Mouse (Mus musculus): Measurements from ENCODE around the gene Ugt1a9. TPM values are rescaled to one million over a fixed set of nuclear protein-coding genes. Genes with fewer than 3 reads are reported as not detected.

Ugt1a9 gene
- polyA plus RNA-seq, 1 experiment from 2014 or later: 0.14 TPM

DNA sequence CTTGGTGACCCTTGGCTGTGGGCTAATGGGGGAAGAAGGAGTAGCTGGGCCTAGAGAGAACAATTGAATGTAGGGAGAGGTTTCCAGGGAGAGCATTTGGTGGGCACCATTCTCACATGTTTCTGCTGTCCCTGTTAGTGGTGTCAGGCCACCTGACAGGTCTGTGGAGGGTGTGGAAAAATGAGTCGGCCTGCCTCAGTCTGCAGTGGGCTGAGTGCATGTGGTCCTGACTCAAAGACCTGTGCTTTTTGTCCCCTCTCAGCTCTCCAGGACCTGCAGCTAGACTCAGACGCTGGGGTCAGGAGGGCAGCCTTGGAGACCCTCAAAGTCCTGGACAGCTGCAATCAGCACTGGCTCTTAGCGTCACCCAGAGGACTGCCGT is 189.0 kb downstream of the Ugt1a9 start:
- Histone ChIP-seq H3K9me3 (replicated peaks) (peaks cover 19% of the 10 kb centered on the region), H3K9ac (no peak overlapping the region), H3K27me3 (replicated peaks) (no peaks in the 10 kb centered on the region), H3K36me3 (peaks cover 50% of the 10 kb centered on the region), H3K4me3 (no peak overlapping the region), H3K4me1 (peaks cover 39% of the 10 kb centered on the region), H3K4me2 (no peak overlapping the region), H3K27ac (0 out of 2 replicates have a peak overlapping the region, but pooled peaks have one; percentile 0)
- WGBS (ENCODE audit: insufficient replicate concordance): 69% methylated on average over 4 of the region's 4 CpGs
- ATAC-seq: peak; percentile 5; the same call in 1 of the 2 replicates

DNA sequence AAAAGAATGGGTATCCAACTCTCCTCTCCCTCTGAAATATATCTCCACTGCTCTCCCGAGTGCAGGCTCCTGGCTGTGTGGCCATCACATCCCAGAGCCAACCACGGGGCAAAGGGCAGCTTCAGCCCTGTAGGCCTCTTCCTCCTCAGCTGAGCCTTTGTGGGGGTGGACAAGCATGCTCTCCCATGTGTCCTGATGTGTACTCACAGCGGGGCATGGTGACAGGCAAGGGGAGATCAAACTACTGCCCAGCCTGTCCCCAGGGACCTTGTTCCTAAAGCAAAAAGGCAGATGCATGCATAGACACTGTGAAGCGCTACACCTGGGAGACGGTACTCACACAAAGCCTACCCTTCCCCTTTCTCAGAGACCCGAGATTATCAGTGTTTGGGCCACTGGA is 189.5 kb downstream of the Ugt1a9 start:
- Histone ChIP-seq H3K9me3 (replicated peaks) (peaks cover 15% of the 10 kb centered on the region), H3K27ac (no peak overlapping the region), H3K4me2 (no peak overlapping the region), H3K9ac (no peak overlapping the region), H3K36me3 (peaks cover 55% of the 10 kb centered on the region), H3K27me3 (replicated peaks) (no peaks in the 10 kb centered on the region), H3K4me3 (no peak overlapping the region), H3K4me1 (peaks cover 39% of the 10 kb centered on the region)
- WGBS (ENCODE audit: insufficient replicate concordance): 65% methylated on average over 6 of the region's 6 CpGs
- ATAC-seq: peak; percentile 46

DNA sequence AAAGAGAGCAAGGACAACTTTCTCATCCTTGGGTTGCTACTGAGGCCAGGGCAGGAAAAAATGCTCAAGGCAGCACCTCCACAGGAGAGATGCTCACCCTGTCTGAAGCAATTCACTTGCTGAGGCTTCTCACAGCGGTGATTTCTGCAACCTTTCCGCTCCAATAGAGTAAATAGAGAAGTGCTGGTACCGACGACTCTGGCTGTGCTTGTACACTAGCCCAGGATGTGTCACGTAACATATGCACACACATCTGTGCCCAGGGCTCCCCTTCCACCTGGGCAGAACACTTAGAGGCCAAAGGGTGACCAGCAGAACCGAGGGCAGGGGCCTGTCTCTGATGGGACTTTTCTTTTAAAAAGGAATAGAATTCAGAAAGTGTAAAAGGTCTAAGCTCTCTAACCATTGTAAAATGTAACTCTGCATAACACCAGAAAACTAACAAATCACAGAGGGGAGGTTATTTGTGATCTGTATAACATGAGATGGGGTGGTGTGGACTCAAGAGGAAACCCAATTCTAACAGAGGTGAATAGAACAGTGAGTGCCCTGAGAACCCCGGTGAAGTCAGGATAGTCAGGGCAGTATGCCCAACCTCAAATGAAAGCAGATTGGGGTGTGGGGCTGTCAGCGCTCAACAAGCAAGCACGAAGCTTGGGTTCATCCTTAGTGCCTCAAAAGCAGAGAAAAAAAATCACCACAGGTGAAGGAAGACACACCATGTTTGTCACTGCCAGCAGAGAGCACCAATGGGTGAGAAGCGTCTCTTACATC is 190.2 kb downstream of the Ugt1a9 start:
- Histone ChIP-seq H3K36me3 (peaks cover 62% of the 10 kb centered on the region), H3K27ac (no peak overlapping the region), H3K4me2 (no peak overlapping the region), H3K4me3 (no peak overlapping the region), H3K4me1 (peaks cover 39% of the 10 kb centered on the region), H3K9me3 (replicated peaks) (peaks cover 8% of the 10 kb centered on the region; the same call in 1 of the 2 replicates), H3K27me3 (replicated peaks) (no peaks in the 10 kb centered on the region), H3K9ac (no peak overlapping the region)
- 74% methylated on average over 10 of the region's 10 CpGs for WGBS (ENCODE audit: insufficient replicate concordance)
- no peak for ATAC-seq

DNA sequence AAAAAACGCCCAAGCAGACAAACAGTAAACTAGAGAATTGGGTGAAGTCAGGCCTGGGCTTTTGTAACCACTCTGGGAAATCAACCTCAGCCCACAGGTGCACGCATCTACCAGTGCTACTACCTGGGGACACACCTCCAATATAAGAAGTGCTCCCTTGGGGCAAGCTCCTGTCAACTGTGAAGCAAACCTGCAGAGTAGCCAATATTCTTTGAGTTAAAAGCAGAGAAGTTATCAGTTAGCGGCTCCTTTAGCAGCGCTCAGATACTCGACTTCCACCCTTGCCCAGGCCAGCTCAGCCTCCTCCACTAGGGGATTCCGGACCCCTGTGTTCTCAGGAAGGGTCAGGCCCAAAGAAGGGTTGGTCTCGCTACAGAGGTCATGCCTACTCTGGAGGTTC is 191.1 kb downstream of the Ugt1a9 start:
- no peaks in the 10 kb centered on the region for H3K27me3 ChIP-seq (replicated peaks)
- 0 out of 2 replicates have a peak overlapping the region, but pooled peaks have one; percentile 0 for H3K27ac ChIP-seq
- WGBS (ENCODE audit: insufficient replicate concordance): 72% methylated on average over 7 of the region's 7 CpGs
- H3K4me3 ChIP-seq: no peak overlapping the region
- no peak overlapping the region for H3K9ac ChIP-seq
- peaks cover 39% of the 10 kb centered on the region for H3K4me1 ChIP-seq
- peak; percentile 1 for ATAC-seq
- peaks cover 71% of the 10 kb centered on the region for H3K36me3 ChIP-seq
- no peaks in the 10 kb centered on the region; the same call in 1 of the 2 replicates for H3K9me3 ChIP-seq (replicated peaks)
- no peak overlapping the region for H3K4me2 ChIP-seq

DNA sequence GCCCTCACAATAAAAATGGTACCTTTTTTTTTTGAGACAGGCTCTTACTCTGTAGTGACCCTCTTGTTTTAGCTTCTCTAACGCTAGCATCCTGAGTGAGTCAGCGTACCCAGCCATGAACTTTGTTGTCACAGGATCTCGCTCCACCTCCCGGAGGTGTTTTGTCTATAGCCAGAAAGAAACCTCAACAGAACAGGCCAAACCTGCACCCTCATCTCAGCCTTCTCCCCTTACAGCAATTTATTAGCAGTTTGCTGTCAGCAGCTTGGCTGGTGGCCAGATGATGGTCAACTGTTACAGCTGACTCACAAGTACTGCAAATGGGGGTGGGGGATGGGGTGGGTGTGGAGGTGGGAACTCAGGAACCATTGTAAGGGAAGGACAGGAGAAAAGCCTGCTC is 191.7 kb downstream of the Ugt1a9 start:
- H3K9ac ChIP-seq: no peak overlapping the region
- peaks cover 39% of the 10 kb centered on the region for H3K4me1 ChIP-seq
- H3K27me3 ChIP-seq (replicated peaks): no peaks in the 10 kb centered on the region
- H3K4me2 ChIP-seq: no peak overlapping the region
- ATAC-seq: no peak
- H3K9me3 ChIP-seq (replicated peaks): no peaks in the 10 kb centered on the region
- H3K4me3 ChIP-seq: no peak overlapping the region
- 83% methylated on average over 4 of the region's 4 CpGs for WGBS (ENCODE audit: insufficient replicate concordance)
- no peak overlapping the region for H3K27ac ChIP-seq
- H3K36me3 ChIP-seq: peaks cover 76% of the 10 kb centered on the region

DNA sequence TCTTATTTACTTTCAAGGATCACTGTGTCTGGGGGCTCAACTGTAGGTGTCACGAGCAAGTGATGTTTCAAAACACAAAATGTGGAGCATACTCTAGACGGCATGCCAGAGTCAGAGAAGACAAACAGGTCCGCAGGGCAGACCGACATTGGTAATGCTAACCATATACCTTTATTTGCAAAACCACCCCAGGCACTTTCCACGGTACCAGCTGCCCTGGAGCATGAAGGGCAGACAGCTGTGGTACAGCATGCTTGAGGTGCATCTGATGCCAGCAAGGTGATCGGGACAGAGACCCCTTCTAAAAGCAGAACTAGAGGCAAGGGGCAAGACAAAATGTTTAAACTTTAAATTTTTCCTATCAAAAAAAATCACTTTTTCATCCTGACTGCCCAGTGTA is 192.4 kb downstream of the Ugt1a9 start:
- Histone ChIP-seq H3K4me1 (peaks cover 39% of the 10 kb centered on the region), H3K4me3 (no peak overlapping the region), H3K36me3 (peaks cover 83% of the 10 kb centered on the region), H3K9me3 (replicated peaks) (no peaks in the 10 kb centered on the region), H3K4me2 (no peak overlapping the region), H3K27me3 (replicated peaks) (no peaks in the 10 kb centered on the region), H3K27ac (no peak overlapping the region), H3K9ac (no peak overlapping the region)
- no peak for ATAC-seq
- WGBS (ENCODE audit: insufficient replicate concordance): 67% methylated on average over 6 of the region's 6 CpGs

DNA sequence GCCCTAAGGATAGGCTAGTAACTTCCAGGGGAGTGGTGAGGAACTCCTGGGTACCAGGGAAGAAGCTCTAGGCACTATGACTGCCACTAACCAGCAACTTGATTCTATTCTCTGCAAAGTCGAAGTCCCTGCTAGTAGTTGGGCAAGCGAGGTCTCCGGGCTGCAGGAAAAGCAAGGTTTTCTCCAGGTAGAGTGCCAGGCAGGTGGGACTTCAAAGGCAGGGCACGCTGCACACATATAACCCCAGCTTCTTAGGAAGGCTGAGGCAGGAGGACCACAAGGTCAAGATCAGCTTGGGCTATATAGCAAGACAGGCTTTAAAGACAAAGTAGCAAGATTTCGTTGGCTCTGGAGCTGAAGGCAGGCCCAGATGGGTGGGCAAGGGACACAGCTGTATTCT is 193.2 kb downstream of the Ugt1a9 start:
- Histone ChIP-seq H3K4me1 (peaks cover 39% of the 10 kb centered on the region), H3K4me2 (no peak overlapping the region), H3K27me3 (replicated peaks) (no peaks in the 10 kb centered on the region), H3K9me3 (replicated peaks) (no peaks in the 10 kb centered on the region), H3K4me3 (no peak overlapping the region), H3K9ac (no peak overlapping the region), H3K36me3 (peaks cover 91% of the 10 kb centered on the region), H3K27ac (no peak overlapping the region)
- WGBS (ENCODE audit: insufficient replicate concordance): 84% methylated on average over 5 of the region's 5 CpGs
- no peak for ATAC-seq

DNA sequence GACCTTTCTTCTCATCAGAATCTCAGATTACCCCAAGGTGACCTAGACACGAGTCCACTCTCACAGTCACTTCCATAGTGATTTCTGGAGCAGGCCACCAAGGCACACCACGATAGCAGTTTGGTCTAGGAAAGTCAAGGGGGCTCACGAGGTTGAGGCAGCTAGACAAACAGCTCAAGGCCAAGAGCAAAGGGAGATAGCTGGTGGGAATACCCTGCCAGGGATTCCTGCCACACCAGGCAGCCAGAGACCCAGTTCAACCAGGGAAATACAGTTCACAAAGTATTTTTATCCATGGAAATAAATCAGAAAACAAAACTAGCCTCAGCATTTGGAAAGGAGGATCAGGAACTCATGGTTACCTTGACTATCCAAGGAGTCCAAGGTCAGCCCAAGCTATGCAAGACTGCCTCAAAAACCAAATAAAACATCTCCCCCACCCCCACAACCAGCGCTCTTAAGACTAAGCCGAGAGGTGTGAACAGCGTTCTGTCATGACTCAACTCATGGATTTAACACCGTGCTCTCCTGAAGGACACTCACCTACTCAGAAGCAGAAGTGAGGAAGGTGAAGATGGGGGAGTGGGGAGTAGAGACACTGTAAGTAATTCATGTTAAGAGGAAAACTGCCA is 193.8 kb downstream of the Ugt1a9 start:
- no peaks in the 10 kb centered on the region for H3K9me3 ChIP-seq (replicated peaks)
- ATAC-seq: no peak
- WGBS (ENCODE audit: insufficient replicate concordance): 84% methylated on average over 7 of the region's 7 CpGs

DNA sequence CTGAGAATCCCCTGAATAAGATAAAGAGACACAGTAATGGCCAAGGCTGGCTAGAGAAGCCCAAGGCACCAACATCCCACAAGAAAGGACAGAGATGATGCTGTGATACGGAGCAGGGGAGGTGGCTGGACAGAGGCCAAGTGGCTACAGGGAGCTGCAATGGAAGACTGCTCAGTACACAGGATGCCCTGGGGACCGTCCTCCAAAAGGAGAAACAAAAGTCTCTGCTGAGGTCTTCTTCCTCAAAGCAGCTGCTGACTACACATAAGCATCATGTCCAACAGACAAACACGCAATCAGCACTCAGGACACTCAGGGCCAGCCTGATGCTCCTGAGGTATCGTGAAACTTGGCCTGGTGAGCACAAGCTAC is 194.3 kb downstream of the Ugt1a9 start:
- no peak for ATAC-seq
- Histone ChIP-seq H3K27ac (no peak overlapping the region), H3K4me2 (no peak overlapping the region), H3K9ac (no peak overlapping the region), H3K36me3 (peaks cover 100% of the 10 kb centered on the region), H3K9me3 (replicated peaks) (no peaks in the 10 kb centered on the region), H3K4me1 (peaks cover 31% of the 10 kb centered on the region), H3K27me3 (replicated peaks) (no peaks in the 10 kb centered on the region), H3K4me3 (no peak overlapping the region)
- 74% methylated on average over 4 of the region's 4 CpGs for WGBS (ENCODE audit: insufficient replicate concordance)

More for the DNA sequence above, 193.8 kb downstream of the Ugt1a9 start:
- Histone ChIP-seq H3K9ac (no peak overlapping the region), H3K4me2 (no peak overlapping the region), H3K27ac (no peak overlapping the region), H3K4me1 (peaks cover 36% of the 10 kb centered on the region), H3K4me3 (no peak overlapping the region), H3K36me3 (peaks cover 97% of the 10 kb centered on the region), H3K27me3 (replicated peaks) (no peaks in the 10 kb centered on the region)

DNA sequence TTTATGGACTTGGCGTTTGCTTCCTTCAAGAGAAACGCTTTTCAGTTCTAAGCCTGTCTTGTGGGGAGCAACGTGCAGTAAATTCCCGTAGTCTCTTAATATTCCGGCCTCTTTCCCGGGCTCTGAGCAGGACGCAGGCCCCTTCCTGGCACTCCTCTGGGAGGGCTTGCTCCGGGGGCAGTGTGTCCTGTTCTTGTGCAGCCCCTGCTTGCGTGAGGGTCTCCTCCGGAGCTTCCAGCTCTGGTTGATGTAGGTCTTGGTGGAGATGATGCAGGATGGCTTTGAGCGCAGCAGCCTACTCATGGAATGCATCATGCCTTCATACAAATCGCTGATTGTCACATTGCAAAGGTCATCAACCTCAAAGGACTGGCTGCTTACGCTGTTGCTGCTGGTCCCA is 195.5 kb downstream of the Ugt1a9 start:
- peaks cover 96% of the 10 kb centered on the region for H3K36me3 ChIP-seq
- WGBS (ENCODE audit: insufficient replicate concordance): 82% methylated on average over 13 of the region's 13 CpGs

DNA sequence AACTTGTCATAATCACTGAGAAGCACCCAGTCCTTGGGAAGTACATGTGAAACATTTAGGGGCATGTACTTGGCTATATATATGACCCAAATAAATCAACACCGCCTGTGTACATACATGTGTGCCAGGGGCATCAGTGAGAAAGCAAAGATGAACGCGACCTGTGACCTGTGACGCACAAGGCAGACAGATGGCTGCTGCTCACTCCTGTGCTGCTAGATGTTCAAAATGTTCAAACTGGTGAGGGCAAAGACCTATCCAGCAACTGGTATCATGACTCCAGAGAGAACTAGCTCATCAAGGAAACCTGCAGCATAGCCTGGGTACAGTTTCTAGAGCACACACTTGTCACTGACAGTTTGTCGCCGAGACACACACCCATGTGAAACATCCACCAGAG is 196.9 kb downstream of the Ugt1a9 start:
- no peak overlapping the region for H3K4me2 ChIP-seq
- no peak overlapping the region for H3K27ac ChIP-seq
- no peaks in the 10 kb centered on the region for H3K27me3 ChIP-seq (replicated peaks)
- no peak overlapping the region for H3K9ac ChIP-seq
- H3K4me1 ChIP-seq: peaks cover 5% of the 10 kb centered on the region
- peaks cover 96% of the 10 kb centered on the region for H3K36me3 ChIP-seq
- no peak for ATAC-seq
- no peak overlapping the region for H3K4me3 ChIP-seq
- no peaks in the 10 kb centered on the region for H3K9me3 ChIP-seq (replicated peaks)
- 90% methylated on average over 6 of the region's 6 CpGs for WGBS (ENCODE audit: insufficient replicate concordance)

More for the DNA sequence above, 195.5 kb downstream of the Ugt1a9 start:
- H3K27me3 ChIP-seq (replicated peaks): no peaks in the 10 kb centered on the region
- peaks cover 18% of the 10 kb centered on the region for H3K4me1 ChIP-seq
- H3K9me3 ChIP-seq (replicated peaks): no peaks in the 10 kb centered on the region
- no peak overlapping the region for H3K4me3 ChIP-seq
- no peak for ATAC-seq
- H3K9ac ChIP-seq: no peak overlapping the region
- H3K4me2 ChIP-seq: no peak overlapping the region
- H3K27ac ChIP-seq: no peak overlapping the region

DNA sequence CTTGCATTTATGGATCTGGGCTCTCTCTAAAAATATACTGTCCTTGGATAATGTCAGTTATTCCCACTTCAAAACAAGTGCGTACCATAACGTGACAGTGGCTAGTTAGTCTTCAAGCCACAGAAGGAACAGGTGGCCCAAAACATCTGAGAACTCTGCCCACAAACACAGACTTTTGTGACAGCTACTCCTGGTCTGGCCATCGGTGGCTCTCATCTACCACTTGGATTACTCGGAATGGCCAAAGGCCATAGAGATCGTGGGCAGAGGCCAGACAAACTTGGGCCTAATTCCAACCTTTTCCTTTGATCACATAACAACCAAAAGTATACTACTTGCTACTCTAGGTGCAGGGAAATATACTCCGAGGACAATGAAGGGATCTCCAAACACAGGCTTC is 197.5 kb downstream of the Ugt1a9 start:
- Histone ChIP-seq H3K4me3 (no peak overlapping the region), H3K9ac (no peak overlapping the region), H3K4me1 (no peaks in the 10 kb centered on the region), H3K4me2 (no peak overlapping the region), H3K36me3 (peaks cover 96% of the 10 kb centered on the region), H3K27me3 (replicated peaks) (no peaks in the 10 kb centered on the region), H3K27ac (no peak overlapping the region), H3K9me3 (replicated peaks) (no peaks in the 10 kb centered on the region)
- 80% methylated on average over 6 of the region's 6 CpGs for WGBS (ENCODE audit: insufficient replicate concordance)
- ATAC-seq: no peak

Data from liver, embryonic 12.5 days (tissue).